8 mouse cellular contexts compared by ENCODE assay signal in genomic region chr11:107417041-107417583, GRCm38 (mm10). TPM values are rescaled to one million over a fixed set of nuclear protein-coding genes. Genes with fewer than 3 reads are reported as not detected.
DNase-seq lines count a peak whose midpoint lies in the region; ATAC-seq and TF ChIP-seq lines count a peak whose summit lies in the region.

No protein-coding gene starts in this region.

- H3K4me1 ChIP-seq in forebrain, postnatal 0 days (ENCODE audit: insufficient read depth): peaks cover 30% of the 10 kb centered on the region
- H3K4me1 ChIP-seq in intestine, embryonic 14.5 days (replicated peaks; ENCODE audit: control insufficient read depth, insufficient read depth, low read length): peaks cover 4% of the 10 kb centered on the region
- H3K4me1 ChIP-seq in liver, embryonic 16.5 days (ENCODE audit: control insufficient read depth, low read depth, low read length): peaks cover 59% of the 10 kb centered on the region
- H3K4me1 ChIP-seq in neural tube, embryonic 13.5 days (replicated peaks): peaks cover 57% of the 10 kb centered on the region

- H3K27ac ChIP-seq in forebrain, postnatal 0 days (ENCODE audit: low read depth, low read length): peak overlapping the region; percentile 80
- 0 out of 2 replicates have a peak overlapping the region, but pooled peaks have one; percentile 40 for H3K27ac ChIP-seq in intestine, embryonic 14.5 days (ENCODE audit: low read depth)
- H3K27ac ChIP-seq in liver, embryonic 16.5 days (ENCODE audit: low read length): peak overlapping the region; percentile 91
- peak overlapping the region; percentile 66 for H3K27ac ChIP-seq in neural tube, embryonic 13.5 days (replicated peaks)

- TF ChIP-seq CTCF in forebrain, postnatal 0 days (IDR thresholded peaks at IDR 0.05; ENCODE audit: low read depth): no peak

- H3K27me3 ChIP-seq in forebrain, postnatal 0 days (ENCODE audit: insufficient read depth, low read length): no peaks in the 10 kb centered on the region
- no peaks in the 10 kb centered on the region for H3K27me3 ChIP-seq in intestine, embryonic 14.5 days (replicated peaks; ENCODE audit: control insufficient read depth, insufficient read depth, low read length)
- H3K27me3 ChIP-seq in liver, embryonic 16.5 days (ENCODE audit: control insufficient read depth, insufficient read depth, low read depth, low read length): no peaks in the 10 kb centered on the region
- no peaks in the 10 kb centered on the region for H3K27me3 ChIP-seq in neural tube, embryonic 13.5 days

- peak overlapping the region; percentile 25 for H3K4me2 ChIP-seq in forebrain, postnatal 0 days (ENCODE audit: low read depth)
- no peak overlapping the region for H3K4me2 ChIP-seq in intestine, embryonic 14.5 days (ENCODE audit: low read length)
- peak overlapping the region; percentile 70 for H3K4me2 ChIP-seq in liver, embryonic 16.5 days (ENCODE audit: low read depth, low read length)
- peak overlapping the region; percentile 37 for H3K4me2 ChIP-seq in neural tube, embryonic 13.5 days

- no peaks in the 10 kb centered on the region for H3K36me3 ChIP-seq in forebrain, postnatal 0 days (ENCODE audit: insufficient read depth)
- H3K36me3 ChIP-seq in intestine, embryonic 14.5 days (ENCODE audit: control insufficient read depth, insufficient read depth, low read length): no peaks in the 10 kb centered on the region
- no peaks in the 10 kb centered on the region for H3K36me3 ChIP-seq in liver, embryonic 16.5 days (ENCODE audit: control insufficient read depth, insufficient read depth)
- no peaks in the 10 kb centered on the region for H3K36me3 ChIP-seq in neural tube, embryonic 13.5 days

- peak; percentile 93 for DNase-seq in CD4-positive helper T cell, adult 2 months (ENCODE audit: low read depth, low spot score)
- DNase-seq in adrenal gland, adult 8-10 months: peak; percentile 5
- peak; percentile 44 for DNase-seq in forebrain, postnatal 0 days
- DNase-seq in intestine, embryonic 14.5 days (ENCODE audit: low spot score): peak; percentile 59
- peak; percentile 59 for DNase-seq in yolk sac, embryonic 10.5 days (ENCODE audit: low spot score)
- no peak for DNase-seq in layer of hippocampus, postnatal 25 days (ENCODE audit: extremely low spot score in 1 of 2, low spot score in 1 of 2)

- no peak overlapping the region for H3K4me3 ChIP-seq in forebrain, postnatal 0 days (ENCODE audit: low read depth, low read length)
- H3K4me3 ChIP-seq in intestine, embryonic 14.5 days (ENCODE audit: low read depth, low read length): no peak overlapping the region
- H3K4me3 ChIP-seq in liver, embryonic 16.5 days (ENCODE audit: low read depth, low read length): peak overlapping the region; percentile 51
- no peak overlapping the region for H3K4me3 ChIP-seq in neural tube, embryonic 13.5 days

- peak; percentile 45 for ATAC-seq in forebrain, postnatal 0 days
- no peak for ATAC-seq in intestine, embryonic 14.5 days (replicated peaks; ENCODE audit: low FRiP score, low TSS enrichment, low read depth)
- peak; percentile 79 for ATAC-seq in liver, embryonic 16.5 days (ENCODE audit: low read depth)
- no peak for ATAC-seq in neural tube, embryonic 13.5 days (ENCODE audit: low read depth)

- H3K9me3 ChIP-seq in forebrain, postnatal 0 days (ENCODE audit: low read length): no peaks in the 10 kb centered on the region
- H3K9me3 ChIP-seq in intestine, embryonic 14.5 days (ENCODE audit: control insufficient read depth, low read length): no peaks in the 10 kb centered on the region
- no peaks in the 10 kb centered on the region for H3K9me3 ChIP-seq in liver, embryonic 16.5 days (replicated peaks; ENCODE audit: control insufficient read depth, low read length)
- H3K9me3 ChIP-seq in neural tube, embryonic 13.5 days: no peaks in the 10 kb centered on the region

- 18% methylated on average over 14 of the region's 14 CpGs for WGBS in forebrain, postnatal 0 days
- 52% methylated on average over 14 of the region's 14 CpGs for WGBS in intestine, embryonic 14.5 days
- WGBS in liver, embryonic 16.5 days (ENCODE audit: insufficient replicate concordance): 11% methylated on average over 14 of the region's 14 CpGs
- WGBS in neural tube, embryonic 13.5 days: 50% methylated on average over 14 of the region's 14 CpGs

- H3K9ac ChIP-seq in forebrain, postnatal 0 days: no peak overlapping the region
- H3K9ac ChIP-seq in intestine, embryonic 14.5 days (ENCODE audit: low read length): no peak overlapping the region
- peak overlapping the region; percentile 50 for H3K9ac ChIP-seq in liver, embryonic 16.5 days (ENCODE audit: low read depth, low read length)
- H3K9ac ChIP-seq in neural tube, embryonic 13.5 days: no peak overlapping the region

RNA-seq across cellular contexts. Expression of gene Pitpnc1, which starts 53.4 kb away (rescaled TPM):
- total RNA-seq in adrenal gland, adult 8-10 months (2022): 10 to 100 TPM in 3 of 4 experiments, 1 to 10 TPM in 1; 9.5 to 13.2 (median 12.1) TPM
- 40.2 and 49.1 TPM in 2 replicates for total RNA-seq in forebrain, postnatal 0 days (2014; rRNA removed)
- 33.7 and 47.6 TPM in 2 replicates for polyA plus RNA-seq in forebrain, postnatal 0 days (2015; fragmentation: Nextera tagmentation; extraction: Ambion mirVana)
- 18.2 and 22.1 TPM in 2 replicates for polyA plus RNA-seq in intestine, embryonic 14.5 days (2014; fragmentation: Nextera tagmentation; extraction: Ambion mirVana)
- polyA plus RNA-seq in liver, embryonic 16.5 days (2015; fragmentation: Nextera tagmentation; extraction: Ambion mirVana): 7.6 and 9.2 TPM in 2 replicates
- polyA plus RNA-seq in neural tube, embryonic 13.5 days (2015; fragmentation: Nextera tagmentation; extraction: Ambion mirVana): 39.2 and 40.3 TPM in 2 replicates
- 10 to 100 TPM; 53.6 to 58.3 TPM for total RNA-seq in layer of hippocampus, postnatal 25 days (2021)

Comparison
In these comparisons a context has a peak if more than half of its experiments do, and no peak if none do; other contexts are left out.
1. DNase-seq: peak in CD4-positive helper T cell, adult 2 months (single experiment), adrenal gland, adult 8-10 months (single experiment), forebrain, postnatal 0 days (single experiment), intestine, embryonic 14.5 days (single experiment) and yolk sac, embryonic 10.5 days (single experiment); none in layer of hippocampus, postnatal 25 days (0 of 2).
2. ATAC-seq: peak in forebrain, postnatal 0 days (single experiment) and liver, embryonic 16.5 days (single experiment); none in intestine, embryonic 14.5 days (single experiment) and neural tube, embryonic 13.5 days (single experiment).
3. H3K27ac ChIP-seq: peak in every context shown above with its lines; median percentile 91 in liver, embryonic 16.5 days; 80 in forebrain, postnatal 0 days; 66 in neural tube, embryonic 13.5 days; 40 in intestine, embryonic 14.5 days.